Mouse (Mus musculus) ES-Bruce4 (cell line): ENCODE results near the gene Csnk2a2.

Experiments
- EP300 ChIP-seq: IDR thresholded peaks from 2 replicates; pipeline ENCODE4 v1.6.1; 2011; ENCODE audit warnings: low read depth, low read length; ENCODE audit not compliant: insufficient read depth
- POLR2A ChIP-seq: IDR thresholded peaks from one replicate; pipeline ENCODE4 v1.8.1; 2011; ENCODE audit warnings: low read length; ENCODE audit not compliant: insufficient read depth

DNA sequence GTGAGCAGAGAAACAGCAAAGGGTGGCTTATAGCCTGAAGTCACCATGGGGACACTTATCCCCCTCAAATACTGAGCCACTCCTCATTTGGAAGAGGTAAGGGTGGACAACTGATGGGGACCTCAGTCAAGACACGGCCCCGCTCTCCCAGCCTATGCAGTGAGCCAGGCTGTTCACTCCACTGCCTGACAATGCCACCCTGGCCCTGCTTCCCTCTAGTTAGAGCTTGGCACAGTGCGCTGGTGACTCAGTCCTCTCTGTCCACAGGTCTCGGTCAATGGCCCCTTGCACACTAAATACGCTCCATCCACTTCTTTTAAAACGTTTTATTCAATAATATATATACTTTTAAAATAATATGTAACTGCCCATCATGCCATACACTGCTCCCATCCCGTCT, 42.2 kb downstream of the Csnk2a2 start:
- TF ChIP-seq POLR2A = no peak
- TF ChIP-seq EP300 = no peak
